Mouse (Mus musculus) monocyte, adult 5-6 weeks (primary cell): Measurements from ENCODE around the gene B3galt4. TPM values are rescaled to one million over a fixed set of nuclear protein-coding genes. Genes with fewer than 3 reads are reported as not detected.
"Not testable (repeated sequence)": the region's sequence is repeated elsewhere in the genome, so short reads cannot be mapped to it uniquely, and the experiment has no call there.

ENCODE experiments used
- ATAC-seq: fragments of 153-309, 156-312 bp; replicated peaks from 2 replicates; pipeline ENCODE4 v1.8.0; 2017; ENCODE audit warnings: mild to moderate bottlenecking; ENCODE audit not compliant: low TSS enrichment, insufficient number of reproducible peaks, severe bottlenecking, poor library complexity, low FRiP score
- total RNA-seq: library from RNA; stranded (forward); fragments of 200-1000, 200-491, 200-594 nt; gene quantifications from 3 replicates; pipeline ENCODE4 v1.2.3, GENCODE M21; 2017

B3galt4 gene
- 2.6 to 4.6 TPM (median 3.5 TPM) in 3 replicates for total RNA-seq

DNA sequence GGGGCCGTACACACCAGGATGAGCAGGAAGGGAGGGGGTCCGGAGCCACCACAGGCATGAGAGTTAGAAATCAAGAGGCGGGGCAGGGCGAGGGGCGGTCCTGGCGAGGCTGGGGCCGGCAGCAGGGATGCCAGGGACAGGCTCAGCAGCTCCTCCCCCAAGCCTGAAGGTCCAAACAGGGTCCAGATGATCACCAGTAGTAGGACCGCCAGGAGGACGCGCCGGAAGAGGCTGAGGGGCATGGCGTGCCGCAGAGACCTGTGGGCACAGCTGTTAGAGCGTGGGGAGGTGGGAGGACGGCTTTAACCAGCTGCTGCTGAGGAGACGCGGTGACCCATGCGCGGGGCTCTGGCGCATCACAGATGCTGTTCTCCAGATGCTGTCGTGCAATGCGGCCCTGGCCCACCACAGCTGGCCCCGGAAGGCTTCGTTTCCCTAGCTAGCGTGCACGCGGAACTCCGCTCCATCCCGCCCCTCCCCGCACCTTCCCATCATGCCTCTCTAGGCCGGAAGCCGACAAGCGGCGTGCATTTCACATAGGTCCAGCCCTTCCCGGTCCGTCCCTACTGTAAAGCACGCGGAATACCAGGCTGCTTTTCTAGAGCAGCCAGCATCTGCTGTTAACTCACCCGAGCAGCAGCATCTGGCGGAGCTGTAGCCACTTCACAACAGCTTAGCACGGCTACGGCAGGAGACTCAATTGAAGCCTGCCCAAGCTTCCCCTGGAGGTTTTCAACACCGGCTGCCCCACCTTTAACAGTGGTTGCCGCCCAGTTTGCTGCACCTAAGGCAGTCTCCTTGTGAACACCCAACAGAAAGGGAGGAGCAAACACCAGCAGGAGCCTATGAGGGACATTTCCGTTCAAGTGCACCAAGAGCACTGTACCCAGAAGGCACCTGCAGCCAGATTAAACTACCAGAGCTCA lies at the start of gene B3galt4:
TSS of gene B3galt4 (minus strand) at position 468 of the 926 bp plus-strand sequence.
- peak; percentile 59 for ATAC-seq

DNA sequence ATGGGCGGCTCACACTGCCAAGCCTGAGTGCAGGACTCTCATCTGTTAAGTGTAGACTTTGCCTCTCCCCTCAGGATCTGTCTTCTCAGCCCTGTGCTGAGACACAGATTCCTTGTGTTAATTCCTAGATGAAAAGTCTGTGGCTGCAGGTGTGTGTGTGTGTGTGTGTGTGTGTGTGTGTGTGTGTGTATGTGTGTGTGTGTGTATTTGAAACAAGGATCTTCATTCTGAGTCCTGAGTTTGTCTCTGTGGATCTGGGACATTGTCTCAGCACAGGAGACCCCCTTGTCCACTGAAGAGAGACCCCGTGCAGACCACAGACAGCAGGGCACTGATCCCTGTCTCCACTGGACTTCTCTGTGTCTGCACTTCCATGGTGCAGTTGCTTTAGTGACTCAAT lies 49.5 kb upstream of the B3galt4 start:
- ATAC-seq = not testable (repeated sequence)

- ATAC-seq = peak; percentile 95
Measured at GRCm38 (mm10) chr17:34000150-34000537, 48.9 kb upstream of the B3galt4 start, which contains the start of gene H2-K1. H2-K1 (minus strand) TSS chr17:34000347.

DNA sequence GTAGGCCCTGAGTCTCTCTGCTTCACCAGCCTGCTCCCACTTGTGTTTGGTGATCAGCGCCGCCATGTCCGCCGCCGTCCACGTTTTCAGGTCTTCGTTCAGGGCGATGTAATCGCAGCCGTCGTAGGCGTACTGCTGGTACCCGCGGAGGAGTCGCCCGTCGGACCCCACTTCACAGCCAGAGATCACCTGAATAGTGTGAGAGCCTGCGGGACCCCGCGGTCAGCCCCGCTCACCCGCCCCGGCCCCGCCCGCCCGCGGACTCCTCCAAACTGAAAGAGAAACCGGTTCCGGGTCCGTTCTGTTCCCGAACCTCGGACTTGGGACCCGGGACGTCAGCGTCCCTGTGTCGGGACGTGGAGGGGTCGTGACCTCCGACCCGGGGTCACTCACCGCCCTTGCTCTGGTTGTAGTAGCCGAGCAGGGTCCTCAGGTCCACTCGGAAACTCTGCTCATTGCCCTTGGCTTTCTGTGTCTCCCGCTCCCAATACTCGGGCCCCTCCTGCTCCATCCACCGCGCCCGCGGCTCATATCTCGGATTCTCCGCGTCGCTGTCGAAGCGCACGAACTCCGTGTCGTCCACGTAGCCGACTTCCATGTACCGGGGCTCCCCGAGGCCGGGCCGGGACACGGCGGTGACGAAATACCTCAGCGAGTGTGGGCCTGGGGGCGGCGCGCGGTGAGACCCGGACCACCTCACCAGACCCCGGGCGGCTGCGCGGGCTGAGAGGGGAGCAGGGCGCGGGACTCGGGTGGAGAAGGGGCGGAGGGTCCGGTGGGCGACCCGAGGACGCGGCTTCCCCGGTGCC lies 48.3 kb upstream of the B3galt4 start:
- ATAC-seq = no peak

DNA sequence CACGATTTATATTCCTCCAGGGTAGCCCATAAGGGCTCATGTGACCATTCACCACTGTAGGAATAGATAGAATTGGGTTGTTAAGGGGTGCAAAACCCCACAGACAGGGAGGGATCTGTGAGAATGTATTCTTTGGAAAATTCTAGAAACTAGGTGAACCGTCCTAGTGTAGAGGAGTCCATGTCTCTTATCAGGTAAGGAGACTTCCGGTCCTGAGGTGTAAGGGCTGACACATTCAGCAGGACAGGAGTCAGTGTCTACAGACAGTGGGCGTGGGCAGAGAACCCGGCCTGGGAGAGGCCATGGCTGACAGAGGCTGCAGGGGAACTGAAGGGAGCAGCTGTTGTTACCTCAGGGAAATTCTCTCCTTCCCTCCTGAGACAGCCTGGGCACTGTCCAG lies 47.4 kb upstream of the B3galt4 start:
- not testable (repeated sequence) for ATAC-seq

DNA sequence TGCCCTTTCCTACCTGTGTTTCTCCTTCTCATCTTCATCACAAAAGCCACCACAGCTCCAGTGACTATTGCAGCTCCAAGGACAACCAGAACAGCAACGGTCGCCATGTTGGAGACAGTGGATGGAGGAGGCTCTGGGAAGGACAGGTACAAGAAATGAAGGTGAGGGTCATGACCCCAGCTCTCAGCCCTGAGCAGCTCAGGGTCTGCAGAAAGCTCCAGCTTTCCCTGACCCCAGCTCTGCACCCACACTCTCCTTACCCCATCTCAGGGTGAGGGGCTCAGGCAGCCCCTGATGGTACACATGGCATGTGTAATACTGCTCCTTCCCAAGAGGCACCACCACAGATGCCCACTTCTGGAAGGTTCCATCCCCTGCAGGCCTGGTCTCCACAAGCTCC lies 45.7 kb upstream of the B3galt4 start:
- ATAC-seq = not testable (repeated sequence)

GRCm38 (mm10) chr17:33995651-33996050 lies 44.4 kb upstream of the B3galt4 start:
- no peak for ATAC-seq

DNA sequence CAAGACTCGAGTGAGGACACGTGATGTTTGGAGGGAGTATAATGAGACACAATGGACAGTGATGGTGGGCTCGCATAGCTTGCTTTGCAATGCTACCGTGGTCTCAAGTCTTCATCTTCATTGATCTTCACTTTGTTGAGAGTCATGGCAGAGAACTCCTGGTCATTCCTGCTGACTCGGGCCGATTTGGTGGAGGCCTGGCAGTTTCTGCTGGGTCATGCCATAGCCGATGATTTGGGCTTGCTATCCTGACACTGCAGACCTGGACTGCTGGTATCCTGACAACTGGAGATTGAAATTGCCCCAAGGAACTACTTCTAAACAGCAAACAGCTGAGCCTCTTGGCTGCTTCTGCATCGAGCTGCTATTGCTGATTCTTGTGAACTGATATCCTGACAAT lies 43.7 kb upstream of the B3galt4 start:
- no peak for ATAC-seq

DNA sequence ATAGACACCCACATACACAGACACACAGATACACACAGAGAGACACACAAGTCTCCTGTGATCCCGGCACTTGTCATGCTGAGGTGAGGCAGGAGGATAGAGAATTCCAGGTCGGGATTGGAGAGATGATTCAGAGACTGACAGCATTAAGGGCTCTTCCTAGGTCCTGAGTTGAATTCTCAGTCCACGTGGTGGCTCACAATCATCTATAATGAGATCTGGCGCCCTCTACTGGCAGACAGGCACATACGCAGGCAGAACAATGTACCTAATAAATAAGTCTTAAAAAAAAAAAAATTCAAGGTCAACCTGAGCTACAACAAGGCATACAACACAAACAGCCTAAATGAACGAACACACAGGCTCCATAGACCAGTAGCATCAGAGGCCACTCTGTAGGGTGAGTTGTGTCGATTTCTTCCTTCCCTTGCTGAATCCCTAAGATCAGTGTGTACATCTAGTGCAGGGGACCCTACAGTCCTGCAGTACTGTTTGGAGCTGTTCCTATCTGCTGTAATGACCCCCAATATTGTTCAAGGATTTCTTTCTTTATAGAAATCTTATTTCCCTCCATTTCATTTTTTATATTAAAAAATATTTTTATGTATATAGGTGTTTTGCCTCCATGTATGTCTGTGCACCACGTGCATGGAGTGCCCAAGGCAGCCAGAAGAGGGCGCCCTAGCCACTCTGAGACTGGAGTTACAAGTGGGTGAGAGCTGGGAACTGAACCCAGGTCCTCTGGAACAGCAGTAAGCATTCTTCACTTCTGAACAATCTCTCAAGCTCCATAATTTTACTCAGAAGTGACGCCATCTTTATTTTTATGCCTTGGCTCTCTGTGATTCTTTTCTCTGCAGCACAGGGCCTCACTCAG lies 40.7 kb upstream of the B3galt4 start:
- ATAC-seq = peak; percentile 78

DNA sequence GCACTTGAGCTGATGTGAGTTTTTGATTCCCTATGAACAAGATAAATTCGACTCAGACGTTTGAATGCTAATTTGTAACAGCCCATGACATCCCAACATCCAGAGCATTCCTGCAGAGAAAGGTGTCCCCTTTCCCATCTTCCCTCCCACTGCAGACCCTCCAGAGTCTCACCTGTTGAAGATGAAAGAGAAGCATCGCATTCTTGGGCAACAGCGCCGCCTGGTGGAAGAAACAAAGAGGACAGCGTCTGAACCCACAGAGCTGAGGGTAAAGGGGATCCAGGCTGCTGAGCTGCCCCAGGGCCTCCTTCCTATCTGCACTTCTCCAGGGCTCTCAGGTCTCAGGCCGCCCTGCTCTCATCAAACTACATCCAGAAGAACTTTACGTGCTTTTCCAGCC lies 30.8 kb upstream of the B3galt4 start:
- not testable (repeated sequence) for ATAC-seq

DNA sequence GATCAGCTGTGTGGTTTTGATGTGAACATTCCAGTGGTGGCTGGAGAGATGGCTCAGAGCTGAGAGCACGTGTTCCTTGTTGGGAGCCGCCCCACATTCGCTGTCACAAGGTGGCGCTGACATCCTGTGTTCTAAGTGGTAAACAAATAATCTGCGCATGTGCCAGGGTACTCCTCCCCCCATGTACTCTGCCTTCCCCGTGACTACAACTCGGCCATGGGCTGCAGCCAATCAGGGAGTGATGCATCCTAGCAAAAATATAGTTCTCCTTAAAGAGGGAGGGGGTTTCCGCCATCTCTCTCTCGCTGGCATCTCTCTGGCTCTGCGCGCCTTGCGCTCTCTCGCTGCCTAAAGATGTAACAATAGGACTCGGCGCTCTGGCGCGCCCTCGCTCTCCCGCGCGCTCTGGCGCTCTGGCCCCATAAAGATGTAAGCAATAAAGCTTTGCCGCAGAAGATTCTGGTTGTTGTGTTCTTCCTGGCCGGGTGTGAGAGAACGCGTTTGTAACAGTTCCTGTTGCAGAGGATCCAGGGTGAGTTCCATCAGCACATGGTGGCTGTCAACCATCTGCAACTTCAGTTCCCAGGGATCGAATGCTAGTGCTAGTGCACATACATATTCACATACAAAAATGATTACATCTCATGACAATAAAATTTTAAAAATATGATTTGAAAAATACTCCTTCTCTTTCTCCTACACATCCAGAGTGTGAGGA lies 30.1 kb upstream of the B3galt4 start:
- ATAC-seq = peak; percentile 68

- ATAC-seq = 0 out of 2 replicates have a peak, but pooled peaks have one; percentile 10
Measured at GRCm38 (mm10) chr17:33980181-33981035, 29.1 kb upstream of the B3galt4 start.

GRCm38 (mm10) chr17:33979512-33980050 lies 28.3 kb upstream of the B3galt4 start:
- no peak for ATAC-seq

- peak; percentile 89 for ATAC-seq
Measured at GRCm38 (mm10) chr17:33978631-33979031, 27.3 kb upstream of the B3galt4 start.

GRCm38 (mm10) chr17:33977861-33978557 lies 26.7 kb upstream of the B3galt4 start:
- ATAC-seq = no peak

DNA sequence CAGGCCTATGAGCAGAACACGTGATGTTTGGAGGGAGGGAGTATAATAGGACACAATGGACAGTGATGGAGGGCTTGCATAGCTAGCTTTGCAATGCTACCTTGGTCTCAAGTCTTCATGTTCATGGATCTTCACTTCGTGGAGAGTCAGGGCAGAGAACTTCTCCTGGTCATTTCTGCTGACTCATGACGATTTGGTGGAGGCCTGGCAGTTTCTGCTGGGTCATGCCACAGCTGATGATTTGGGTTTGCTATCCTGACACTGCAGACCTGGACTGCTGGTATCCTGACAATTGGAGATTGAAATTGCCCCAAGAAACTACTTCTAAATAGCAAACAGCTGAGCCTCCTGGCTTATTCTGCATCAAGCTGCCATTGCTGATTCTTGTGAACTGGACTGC lies 22.3 kb upstream of the B3galt4 start:
- ATAC-seq = no peak
